Mouse (Mus musculus): ENCODE measurements around the gene Zfp969.
"Not testable (repeated sequence)": the region's sequence is repeated elsewhere in the genome, so short reads cannot be mapped to it uniquely, and the experiment has no call there.

Zfp969 gene

GRCm38 (mm10) chr2:175703546-175703945 lies at the start of gene Zfp969:
Gene Zfp969, minus strand, starts transcription at chr2:175703646.
- DNase-seq: not testable (repeated sequence)

- not testable (repeated sequence) for DNase-seq
Observed at GRCm38 (mm10) chr2:175741237-175741636, 37.8 kb upstream of the Zfp969 start, which contains the start of gene Gm2007. Gene Gm2007, plus strand, starts transcription at chr2:175741537.

DNA sequence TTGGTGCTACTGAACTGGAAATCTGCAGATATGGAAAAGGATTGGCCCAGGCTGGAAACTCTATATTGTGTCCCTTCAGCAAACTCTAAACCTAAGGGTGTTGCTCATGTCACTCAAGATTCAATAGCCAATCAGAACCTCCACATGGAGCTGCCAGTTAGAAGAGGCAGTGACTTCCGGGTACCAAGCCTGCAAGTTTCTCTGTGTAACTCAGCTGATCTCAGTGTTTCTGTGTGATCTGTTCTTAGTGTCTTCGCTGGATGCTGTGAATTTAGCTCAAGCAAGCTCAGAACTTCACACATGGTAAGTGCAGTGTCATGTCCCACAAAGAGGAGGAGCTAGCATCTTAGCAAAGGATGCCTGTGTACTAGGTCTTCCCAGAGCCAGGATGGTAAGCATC lies 59.8 kb downstream of the Zfp969 start, which contains the start of gene Gm11007:
Gene Gm11007, plus strand, starts transcription at position 301 of the 400 bp plus-strand sequence.
- not testable (repeated sequence) for DNase-seq

Measured in lung, postnatal 36 days (tissue).